Mouse (Mus musculus): ENCODE results near the gene Aip. TPM values are rescaled to one million over a fixed set of nuclear protein-coding genes. Genes with fewer than 3 reads are reported as not detected.

The Aip gene
- total and polyA plus RNA-seq, 3 experiments, result 22.3 to 86.6 (median 39.9) TPM

GRCm38 (mm10) chr19:4106654-4107053 is 19.0 kb downstream of the Aip start:
- peaks cover 10% of the 10 kb centered on the region for H3K4me1 ChIP-seq (ENCODE audit: insufficient read depth, low read depth, low read length)
- no peak for TF ChIP-seq TAL1 (conservative IDR thresholded peaks at IDR 0.05; ENCODE audit: low read depth, low read length)
- no peak for TF ChIP-seq CTCF (IDR thresholded peaks at IDR 0.05; ENCODE audit: low read depth, low read length)
- no peak for TF ChIP-seq GATA2 (IDR thresholded peaks at IDR 0.05; ENCODE audit: borderline replicate concordance, low read depth, low read length)
- no peak for TF ChIP-seq GATA1 (IDR thresholded peaks at IDR 0.05; ENCODE audit: borderline replicate concordance, low read length)
- no peak for TF ChIP-seq POLR2AphosphoS5 (IDR thresholded peaks at IDR 0.05; ENCODE audit: insufficient replicate concordance, low read depth, low read length)
- no peak for ATAC-seq (ENCODE audit: extremely low read depth, insufficient number of reproducible peaks, low FRiP score, poor library complexity, severe bottlenecking)
- no peak for DNase-seq (ENCODE audit: low spot score)
- no peaks in the 10 kb centered on the region for H3K27me3 ChIP-seq (ENCODE audit: insufficient read depth, low read length)
- no peak overlapping the region for H3K4me3 ChIP-seq (ENCODE audit: low read depth, low read length)
- no peaks in the 10 kb centered on the region for H3K9me3 ChIP-seq (replicated peaks)
- peaks cover 95% of the 10 kb centered on the region for H3K36me3 ChIP-seq (replicated peaks)

- peaks cover 23% of the 10 kb centered on the region for H3K4me1 ChIP-seq (ENCODE audit: insufficient read depth, low read depth, low read length)
- no peak for ATAC-seq (ENCODE audit: extremely low read depth, insufficient number of reproducible peaks, low FRiP score, poor library complexity, severe bottlenecking)
- H3K4me3 ChIP-seq (ENCODE audit: low read depth, low read length), result no peak overlapping the region; the same call in 1 of the 2 replicates
Measured at GRCm38 (mm10) chr19:4104675-4105194, 20.9 kb downstream of the Aip start.

GRCm38 (mm10) chr19:4103792-4104191 is 21.9 kb downstream of the Aip start:
- Histone ChIP-seq H3K4me3 (ENCODE audit: low read depth, low read length) (no peak overlapping the region), H3K9me3 (replicated peaks) (no peaks in the 10 kb centered on the region), H3K4me1 (ENCODE audit: insufficient read depth, low read depth, low read length) (peaks cover 32% of the 10 kb centered on the region), H3K27me3 (ENCODE audit: insufficient read depth, low read length) (no peaks in the 10 kb centered on the region; the same call in 1 of the 2 replicates), H3K36me3 (replicated peaks) (peaks cover 78% of the 10 kb centered on the region)
- ATAC-seq (ENCODE audit: extremely low read depth, insufficient number of reproducible peaks, low FRiP score, poor library complexity, severe bottlenecking) (no peak), DNase-seq (ENCODE audit: low spot score) (no peak)
- TF ChIP-seq POLR2AphosphoS5 (IDR thresholded peaks at IDR 0.05; ENCODE audit: insufficient replicate concordance, low read depth, low read length) (no peak), GATA1 (IDR thresholded peaks at IDR 0.05; ENCODE audit: borderline replicate concordance, low read length) (no peak), GATA2 (IDR thresholded peaks at IDR 0.05; ENCODE audit: borderline replicate concordance, low read depth, low read length) (no peak), TAL1 (conservative IDR thresholded peaks at IDR 0.05; ENCODE audit: low read depth, low read length) (no peak), CTCF (IDR thresholded peaks at IDR 0.05; ENCODE audit: low read depth, low read length) (no peak)

More at GRCm38 (mm10) chr19:4104675-4105194, 20.9 kb downstream of the Aip start:
- H3K27me3 ChIP-seq (ENCODE audit: insufficient read depth, low read length), result no peaks in the 10 kb centered on the region; the same call in 1 of the 2 replicates
- H3K9me3 ChIP-seq (replicated peaks), result no peaks in the 10 kb centered on the region
- peaks cover 84% of the 10 kb centered on the region for H3K36me3 ChIP-seq (replicated peaks)
- TF ChIP-seq TAL1 (conservative IDR thresholded peaks at IDR 0.05; ENCODE audit: low read depth, low read length) (no peak), GATA1 (IDR thresholded peaks at IDR 0.05; ENCODE audit: borderline replicate concordance, low read length) (no peak), POLR2AphosphoS5 (IDR thresholded peaks at IDR 0.05; ENCODE audit: insufficient replicate concordance, low read depth, low read length) (no peak), GATA2 (IDR thresholded peaks at IDR 0.05; ENCODE audit: borderline replicate concordance, low read depth, low read length) (no peak), CTCF (IDR thresholded peaks at IDR 0.05; ENCODE audit: low read depth, low read length) (no peak)
- no peak for DNase-seq (ENCODE audit: low spot score)

GRCm38 (mm10) chr19:4103294-4103693 is 22.4 kb downstream of the Aip start:
- TF ChIP-seq POLR2AphosphoS5 (IDR thresholded peaks at IDR 0.05; ENCODE audit: insufficient replicate concordance, low read depth, low read length), result no peak
- TF ChIP-seq GATA1 (IDR thresholded peaks at IDR 0.05; ENCODE audit: borderline replicate concordance, low read length), result no peak
- no peak for TF ChIP-seq TAL1 (conservative IDR thresholded peaks at IDR 0.05; ENCODE audit: low read depth, low read length)
- TF ChIP-seq CTCF (IDR thresholded peaks at IDR 0.05; ENCODE audit: low read depth, low read length), result no peak
- no peak for TF ChIP-seq GATA2 (IDR thresholded peaks at IDR 0.05; ENCODE audit: borderline replicate concordance, low read depth, low read length)
- DNase-seq (ENCODE audit: low spot score) (no peak), ATAC-seq (ENCODE audit: extremely low read depth, insufficient number of reproducible peaks, low FRiP score, poor library complexity, severe bottlenecking) (no peak)
- Histone ChIP-seq H3K4me1 (ENCODE audit: insufficient read depth, low read depth, low read length) (peaks cover 37% of the 10 kb centered on the region), H3K27me3 (ENCODE audit: insufficient read depth, low read length) (no peaks in the 10 kb centered on the region; the same call in 1 of the 2 replicates), H3K36me3 (replicated peaks) (peaks cover 78% of the 10 kb centered on the region), H3K4me3 (ENCODE audit: low read depth, low read length) (no peak overlapping the region), H3K9me3 (replicated peaks) (no peaks in the 10 kb centered on the region)

GRCm38 (mm10) chr19:4102626-4103025 is 23.0 kb downstream of the Aip start:
- DNase-seq (ENCODE audit: low spot score) (no peak), ATAC-seq (ENCODE audit: extremely low read depth, insufficient number of reproducible peaks, low FRiP score, poor library complexity, severe bottlenecking) (no peak)
- H3K4me3 ChIP-seq (ENCODE audit: low read depth, low read length), result no peak overlapping the region
- H3K4me1 ChIP-seq (ENCODE audit: insufficient read depth, low read depth, low read length), result peaks cover 43% of the 10 kb centered on the region
- TF ChIP-seq GATA2 (IDR thresholded peaks at IDR 0.05; ENCODE audit: borderline replicate concordance, low read depth, low read length), result no peak
- TF ChIP-seq TAL1 (conservative IDR thresholded peaks at IDR 0.05; ENCODE audit: low read depth, low read length), result no peak
- no peak for TF ChIP-seq CTCF (IDR thresholded peaks at IDR 0.05; ENCODE audit: low read depth, low read length)
- no peak for TF ChIP-seq POLR2AphosphoS5 (IDR thresholded peaks at IDR 0.05; ENCODE audit: insufficient replicate concordance, low read depth, low read length)
- TF ChIP-seq GATA1 (IDR thresholded peaks at IDR 0.05; ENCODE audit: borderline replicate concordance, low read length), result no peak
- no peaks in the 10 kb centered on the region; the same call in 1 of the 2 replicates for H3K27me3 ChIP-seq (ENCODE audit: insufficient read depth, low read length)
- peaks cover 78% of the 10 kb centered on the region for H3K36me3 ChIP-seq (replicated peaks)
- no peaks in the 10 kb centered on the region for H3K9me3 ChIP-seq (replicated peaks)

GRCm38 (mm10) chr19:4102049-4102448 is 23.6 kb downstream of the Aip start:
- H3K9me3 ChIP-seq (replicated peaks), result no peaks in the 10 kb centered on the region
- H3K4me3 ChIP-seq (ENCODE audit: low read depth, low read length), result no peak overlapping the region
- H3K36me3 ChIP-seq (replicated peaks), result peaks cover 73% of the 10 kb centered on the region
- no peak for ATAC-seq (ENCODE audit: extremely low read depth, insufficient number of reproducible peaks, low FRiP score, poor library complexity, severe bottlenecking)
- peaks cover 47% of the 10 kb centered on the region for H3K4me1 ChIP-seq (ENCODE audit: insufficient read depth, low read depth, low read length)
- TF ChIP-seq GATA2 (IDR thresholded peaks at IDR 0.05; ENCODE audit: borderline replicate concordance, low read depth, low read length) (no peak), CTCF (IDR thresholded peaks at IDR 0.05; ENCODE audit: low read depth, low read length) (no peak), POLR2AphosphoS5 (IDR thresholded peaks at IDR 0.05; ENCODE audit: insufficient replicate concordance, low read depth, low read length) (no peak), TAL1 (conservative IDR thresholded peaks at IDR 0.05; ENCODE audit: low read depth, low read length) (no peak), GATA1 (IDR thresholded peaks at IDR 0.05; ENCODE audit: borderline replicate concordance, low read length) (no peak)
- no peak for DNase-seq (ENCODE audit: low spot score)
- H3K27me3 ChIP-seq (ENCODE audit: insufficient read depth, low read length), result no peaks in the 10 kb centered on the region; the same call in 1 of the 2 replicates
